Mouse (Mus musculus) v-Abl transformed pro-B cells (cell line): ENCODE data around the gene Bhlhe23.

Experiments
- in situ Hi-C, 2 experiments: fragments of 400-800 bp; cut with MboI; formaldehyde crosslinking; loops; one replicate each; pipeline ENCODE4 v1.15.1; 2025; ENCODE audit not compliant: unreplicated experiment in 2 of 2

Bhlhe23 gene

GRCm38 (mm10) chr2:180776793-180777192, at the start of gene Bhlhe23:
Bhlhe23 (minus strand) TSS chr2:180776900.
- in situ Hi-C loops: loop anchor here in 1 of 2 experiments (5.0 kb wide), 1 partner anchor 424 kb away; no protein-coding TSS in a partner anchor

DNA sequence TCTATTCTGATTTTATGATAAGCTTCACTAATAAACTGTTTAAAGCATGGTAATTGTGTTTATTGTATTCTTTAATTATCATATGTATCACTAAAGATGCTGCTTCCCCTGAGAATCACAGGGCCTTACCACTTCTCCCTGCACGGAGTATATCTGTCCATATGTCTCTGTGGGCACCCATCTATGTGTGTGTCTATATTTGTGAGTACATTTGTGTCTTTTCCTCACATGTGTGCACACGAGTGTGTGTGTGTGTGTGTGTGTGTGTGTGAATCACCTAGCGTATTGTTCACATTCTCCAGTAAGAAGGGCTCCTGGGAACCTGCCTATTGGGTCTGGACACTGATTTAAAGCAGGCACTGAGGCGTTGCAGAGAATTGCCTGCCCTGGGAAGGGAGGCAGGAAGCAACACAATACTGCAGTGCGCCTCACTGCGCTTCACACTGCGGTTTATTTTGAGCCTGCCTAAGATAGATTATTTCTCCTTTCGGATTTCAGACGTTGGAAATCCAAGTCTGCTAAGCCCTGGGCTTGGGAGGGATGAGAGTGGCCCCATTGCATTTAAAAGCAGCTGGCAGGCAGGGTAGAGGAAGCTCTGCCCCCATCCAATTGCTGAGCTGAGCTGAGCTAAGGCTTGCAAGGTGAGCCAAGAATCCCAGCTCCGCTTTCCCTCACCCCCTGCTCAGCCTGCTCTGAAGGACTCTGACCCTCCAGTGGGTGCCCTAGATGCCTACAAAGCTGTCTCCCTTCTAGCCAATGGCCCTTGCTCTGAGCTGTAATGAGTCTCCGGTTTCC, 48.6 kb upstream of the Bhlhe23 start:
- in situ Hi-C loops: no loop called here

GRCm38 (mm10) chr2:180824724-180825123, 48.0 kb upstream of the Bhlhe23 start:
- in situ Hi-C loops: no loop called here

- in situ Hi-C loops: no loop called here
These were observed 47.4 kb upstream of the Bhlhe23 start for GRCm38 (mm10) chr2:180824061-180824460.

- in situ Hi-C loops: no loop called here
These were observed 45.8 kb upstream of the Bhlhe23 start for GRCm38 (mm10) chr2:180822476-180822875.

DNA sequence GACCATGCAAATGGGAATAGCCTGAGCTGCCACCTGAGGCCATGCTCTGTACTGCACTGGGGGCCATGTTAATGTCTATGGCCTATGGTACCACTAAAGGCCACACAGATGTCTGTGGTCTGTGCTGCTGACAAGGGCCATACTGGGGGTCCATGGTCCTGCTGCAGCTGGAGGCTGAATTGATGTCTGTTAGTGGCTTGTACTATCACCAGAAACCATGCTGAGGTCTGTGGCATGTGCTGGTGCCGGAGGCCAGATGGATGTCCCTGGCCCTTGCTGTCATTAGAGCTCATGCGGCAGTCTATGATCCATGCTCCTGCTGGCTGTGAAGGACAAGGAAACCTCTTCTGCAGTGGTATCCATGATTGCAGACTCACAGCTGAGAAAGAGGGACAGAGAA, 42.8 kb upstream of the Bhlhe23 start:
- in situ Hi-C loops: no loop called here

DNA sequence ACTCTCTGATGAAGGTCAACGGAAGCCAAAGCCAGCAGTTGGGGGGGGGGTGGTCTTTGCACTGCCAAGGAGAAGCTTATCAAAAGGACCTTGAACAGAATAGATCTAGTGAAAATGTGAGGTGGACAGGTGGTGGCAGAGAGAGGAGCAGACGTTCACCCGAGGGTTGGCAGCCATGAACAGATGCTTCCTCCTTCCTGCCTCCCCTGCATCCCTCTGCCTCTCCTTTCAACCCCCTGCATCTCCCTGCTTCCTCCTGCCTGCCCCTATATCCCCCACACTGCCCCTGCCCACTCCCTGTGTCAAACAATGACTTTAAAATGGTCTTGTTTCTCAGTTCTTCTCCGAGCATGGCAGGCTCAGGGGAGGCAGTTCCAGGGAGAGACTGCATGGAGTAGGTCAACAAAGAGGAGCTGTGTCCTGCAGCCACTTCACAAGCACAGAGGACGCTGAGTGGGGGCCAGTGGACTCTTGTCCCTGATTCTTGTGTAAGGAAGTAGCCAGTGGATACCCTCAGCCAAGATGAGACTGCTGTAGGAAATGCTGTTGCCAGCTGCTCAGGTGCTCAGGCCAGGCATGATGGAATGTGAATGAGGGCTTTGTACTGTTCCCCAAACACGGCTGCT, 39.9 kb upstream of the Bhlhe23 start:
- in situ Hi-C loops: no loop called here

DNA sequence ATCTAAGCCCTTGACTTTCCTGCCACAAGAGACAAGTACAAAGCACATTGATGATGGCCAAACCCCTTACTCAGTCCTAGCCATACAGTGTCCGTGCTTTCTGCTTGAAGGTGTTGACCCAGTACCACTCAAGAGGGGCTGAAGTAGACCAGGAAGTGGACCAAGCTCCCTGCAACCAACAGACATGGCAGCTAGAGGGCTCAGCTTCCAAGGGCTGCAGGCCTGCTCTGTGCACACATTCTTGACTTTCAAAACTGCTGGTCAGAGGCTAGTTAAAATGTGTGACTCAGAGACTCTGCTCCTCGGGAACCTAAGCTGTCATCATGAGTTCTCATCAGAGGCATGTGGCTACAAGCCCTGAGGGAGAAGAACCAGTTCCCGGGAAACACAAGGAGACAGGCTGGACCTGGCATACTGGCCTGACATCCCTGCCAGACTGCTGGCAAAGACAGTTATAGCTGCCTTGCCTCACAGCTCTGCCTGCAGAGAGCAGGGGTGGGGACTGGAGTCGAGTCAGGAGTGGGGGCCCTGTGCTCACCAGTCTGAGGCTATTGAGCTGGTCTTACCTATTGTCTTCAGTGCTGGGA, 37.4 kb upstream of the Bhlhe23 start:
- in situ Hi-C loops: no loop called here

- in situ Hi-C loops: no loop called here
These were observed 34.3 kb upstream of the Bhlhe23 start for GRCm38 (mm10) chr2:180811002-180811401.

GRCm38 (mm10) chr2:180809510-180809909, 32.8 kb upstream of the Bhlhe23 start:
- in situ Hi-C loops: no loop called here

- in situ Hi-C loops: no loop called here
These were observed 29.3 kb upstream of the Bhlhe23 start for GRCm38 (mm10) chr2:180805966-180806365.

GRCm38 (mm10) chr2:180796008-180796407, 19.3 kb upstream of the Bhlhe23 start:
- in situ Hi-C loops: no loop called here

- in situ Hi-C loops: no loop called here
These were observed 18.9 kb upstream of the Bhlhe23 start for GRCm38 (mm10) chr2:180795597-180795996.

DNA sequence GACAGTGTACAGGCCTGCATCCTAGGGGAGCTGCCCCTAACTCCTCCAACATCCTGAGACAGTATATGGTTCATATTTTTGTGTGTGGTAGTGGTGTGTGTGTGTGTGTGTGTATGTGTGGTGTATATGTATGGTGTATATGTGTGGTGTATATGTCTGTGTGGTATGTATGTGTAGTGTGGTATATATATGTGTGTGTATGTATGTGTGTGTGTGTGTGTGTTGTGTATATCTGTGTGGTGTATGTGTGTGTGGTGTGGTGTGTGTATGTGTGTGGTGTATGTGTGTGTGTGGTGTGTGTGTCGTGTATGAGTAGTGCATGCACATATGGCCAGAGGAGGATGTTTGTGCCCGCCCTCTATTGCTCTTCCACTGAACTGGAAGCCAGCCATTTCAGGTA, 17.7 kb upstream of the Bhlhe23 start:
- in situ Hi-C loops: no loop called here

GRCm38 (mm10) chr2:180791674-180792073, 15.0 kb upstream of the Bhlhe23 start:
- in situ Hi-C loops: no loop called here

- in situ Hi-C loops: loop anchor here (5.0 to 10.0 kb wide), 2 partner anchors 273 to 504 kb away; partner anchors contain the start of gene Rbbp8nl (in 1 of the 2)
These were observed 12.1 kb upstream of the Bhlhe23 start for GRCm38 (mm10) chr2:180788843-180789242.

DNA sequence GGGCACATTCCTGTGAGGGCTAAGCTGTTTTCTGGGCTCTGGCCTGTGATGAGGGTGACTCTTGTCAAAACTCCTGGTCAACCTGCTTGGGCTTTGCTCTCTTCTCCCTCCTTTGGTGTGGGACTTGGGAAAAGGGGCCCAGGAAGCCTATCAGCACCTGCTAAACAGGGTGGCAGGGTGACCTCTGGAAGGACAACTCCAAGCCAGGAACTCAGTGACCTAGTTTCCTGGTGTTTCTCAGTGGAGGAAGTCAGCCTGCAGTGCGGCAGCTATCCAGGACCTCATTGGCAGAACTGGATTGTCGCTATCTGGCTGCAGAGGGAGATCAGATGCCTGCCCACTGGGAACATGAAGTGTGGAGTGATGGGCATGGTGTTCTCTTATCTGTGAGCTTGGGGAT, 11.7 kb upstream of the Bhlhe23 start:
- in situ Hi-C loops: loop anchor here (5.0 to 10.0 kb wide), 2 partner anchors 274 to 504 kb away; partner anchors contain the start of gene Rbbp8nl (in 1 of the 2)

DNA sequence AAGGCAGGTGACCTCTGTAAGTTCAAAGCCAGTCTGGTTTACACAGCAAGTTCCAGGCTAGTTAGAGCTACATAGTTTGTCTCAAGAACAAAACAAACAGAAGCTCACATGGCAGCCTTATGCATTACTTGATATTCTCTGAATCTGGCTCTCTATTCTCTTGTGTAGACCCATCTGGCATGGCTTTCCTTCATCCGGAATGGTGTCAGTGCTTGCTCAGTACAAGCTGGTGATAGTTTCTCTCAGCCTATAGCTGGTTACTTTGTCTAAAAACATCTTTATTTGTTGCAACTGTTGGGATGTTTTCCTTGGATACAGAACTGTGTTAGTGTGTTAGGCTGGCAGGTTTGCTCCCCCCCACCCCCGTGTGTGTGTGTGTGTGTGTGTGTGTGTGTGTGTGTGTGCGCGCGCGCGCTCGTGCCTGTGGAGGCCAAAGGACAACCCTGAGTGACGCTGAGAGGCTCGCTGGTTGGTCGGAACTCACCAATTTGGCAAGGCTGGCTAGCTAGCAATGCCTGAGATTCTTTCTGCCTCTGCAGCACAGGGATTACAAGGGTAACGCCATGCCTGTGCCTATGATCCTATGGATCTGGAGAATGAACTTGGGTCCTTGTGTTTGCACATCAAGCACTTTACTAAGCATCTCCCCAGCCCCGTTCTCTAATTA, 11.0 kb upstream of the Bhlhe23 start:
- in situ Hi-C loops: loop anchor here (5.0 to 10.0 kb wide), 2 partner anchors 275 to 503 kb away; partner anchors contain the start of gene Rbbp8nl (in 1 of the 2)

GRCm38 (mm10) chr2:180786732-180787131, 10.0 kb upstream of the Bhlhe23 start:
- in situ Hi-C loops: loop anchor here (5.0 to 10.0 kb wide), 2 partner anchors 276 to 502 kb away; partner anchors contain the start of gene Rbbp8nl (in 1 of the 2)

DNA sequence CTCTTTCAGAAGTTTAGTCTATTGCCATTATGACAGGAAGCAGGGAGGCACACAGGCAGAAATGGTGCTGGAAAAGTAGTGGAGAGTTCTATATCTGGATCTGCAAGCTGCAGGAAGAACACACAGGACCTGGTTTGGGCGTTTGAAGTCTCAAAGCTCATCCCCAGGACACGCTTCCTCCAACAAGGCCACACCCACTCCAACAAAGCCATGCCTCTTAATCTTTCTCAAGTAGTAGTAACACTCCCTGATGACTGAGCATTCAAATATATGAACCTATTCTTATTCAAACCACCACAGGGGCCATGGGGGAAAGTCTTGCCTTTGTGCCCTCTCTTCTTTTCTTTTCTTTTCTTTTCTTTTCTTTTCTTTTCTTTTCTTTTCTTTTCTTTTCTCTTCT, 3.6 kb upstream of the Bhlhe23 start:
- in situ Hi-C loops: loop anchor here (5.0 to 10.0 kb wide), 4 partner anchors 198 to 495 kb away; partner anchors contain the start of genes Mrgbp (in 1 of the 2) and Rbbp8nl (in 1 of the 2)
